Mouse (Mus musculus): Measurements from ENCODE around the gene Eps8. TPM values are rescaled to one million over a fixed set of nuclear protein-coding genes. Genes with fewer than 3 reads are reported as not detected.

The Eps8 gene
- total RNA-seq, 2 experiments from 2014 or later = 23.3 to 26.0 TPM

DNA sequence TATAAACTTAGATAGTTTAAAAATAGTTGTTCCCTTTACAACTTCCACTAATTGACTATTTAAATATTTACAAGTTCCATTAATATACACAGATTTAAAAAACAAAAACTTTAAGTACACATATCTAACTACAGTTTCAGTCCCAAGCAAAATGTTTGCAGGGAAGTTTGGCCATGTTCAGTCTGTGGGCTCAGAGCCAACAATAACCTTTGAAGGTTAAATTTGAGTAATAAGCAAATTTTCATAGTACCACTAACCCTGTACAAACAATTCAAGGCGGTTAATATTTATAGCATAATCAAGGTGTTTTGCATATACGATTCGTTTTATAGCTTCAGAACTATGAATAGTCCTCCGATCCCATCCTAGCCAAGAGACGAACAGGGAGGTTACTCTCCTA, 84.7 kb downstream of the Eps8 start:
- DNase-seq = peak; percentile 31

DNA sequence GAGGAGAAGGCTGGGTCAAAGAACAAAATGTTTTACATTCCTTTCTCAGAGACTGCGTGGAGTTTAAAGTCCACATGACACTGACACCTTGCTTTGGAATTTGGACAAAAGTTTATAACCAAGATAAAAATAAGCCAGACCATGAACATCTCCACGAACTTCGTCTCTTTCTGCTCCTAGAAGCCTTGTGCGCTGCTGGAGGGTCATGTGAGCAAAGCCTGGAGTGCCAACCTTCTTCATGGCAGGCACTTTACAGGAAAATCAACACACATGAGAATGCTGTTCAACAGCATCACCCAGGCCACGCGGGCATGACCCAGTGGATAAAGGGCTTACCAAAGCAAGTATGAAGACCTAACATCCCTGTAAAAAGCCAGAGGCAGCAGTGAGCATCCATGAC, 85.6 kb downstream of the Eps8 start:
- no peak for DNase-seq

DNA sequence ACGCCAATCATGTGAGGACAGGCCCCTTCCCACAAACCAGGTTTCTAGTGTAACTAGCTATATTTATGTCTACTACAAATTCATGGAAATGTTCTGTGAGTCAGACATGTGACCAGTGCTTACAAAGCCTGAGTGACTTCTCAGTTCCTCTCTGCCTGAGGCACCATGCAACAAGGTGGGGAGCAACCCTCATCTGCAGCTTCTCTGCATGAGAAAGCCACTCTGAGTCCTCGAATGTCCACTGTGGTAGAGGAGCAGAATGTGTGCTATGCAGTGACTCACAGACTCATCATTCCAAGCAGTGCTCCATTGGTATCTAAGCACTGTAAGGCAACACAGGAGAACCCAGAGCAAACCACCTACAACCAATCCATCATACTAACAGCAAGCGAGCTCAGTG, 88.8 kb downstream of the Eps8 start:
- no peak for DNase-seq

DNA sequence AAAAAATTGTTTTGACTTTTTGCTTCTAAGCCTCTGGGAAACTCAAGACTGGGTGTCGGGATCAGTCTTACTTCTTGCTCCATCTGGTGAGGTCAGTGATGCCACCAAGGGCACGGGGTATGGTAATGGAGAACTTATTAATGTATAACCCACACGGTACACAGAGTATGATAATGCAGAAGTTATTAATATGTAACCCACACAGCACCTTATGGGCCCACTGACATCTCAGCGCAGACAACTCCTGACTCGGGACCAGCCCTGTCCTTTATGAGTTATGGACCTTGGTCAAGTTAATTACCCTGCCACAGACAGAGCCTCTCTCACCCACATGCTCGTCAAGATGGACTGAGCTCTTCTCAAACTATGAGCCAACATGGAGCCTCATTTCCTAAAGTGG, 89.2 kb downstream of the Eps8 start:
- DNase-seq = no peak

DNA sequence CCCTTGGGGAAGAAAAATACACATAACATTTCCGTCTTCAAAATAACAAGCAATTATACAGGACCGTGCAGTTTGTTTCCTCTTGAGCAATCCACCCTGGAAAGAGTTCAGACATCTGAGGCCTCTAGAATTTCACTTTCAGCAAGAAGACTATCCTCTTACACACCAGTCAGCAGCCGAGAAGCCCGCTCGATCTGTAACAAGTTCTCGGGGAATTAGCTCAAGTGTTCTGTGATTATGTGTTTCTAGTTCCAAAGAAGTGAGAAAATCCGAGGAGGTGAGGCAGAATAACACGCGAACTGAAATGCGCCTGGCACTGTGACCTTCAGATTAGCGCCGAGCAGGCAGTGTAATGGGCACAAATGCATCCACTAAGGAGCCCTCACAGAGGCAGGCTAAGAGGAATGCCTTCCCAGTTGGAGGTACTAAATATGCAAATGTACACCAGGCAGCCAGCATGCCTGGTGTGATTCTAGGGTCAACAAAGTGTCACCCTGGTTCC, 94.3 kb downstream of the Eps8 start:
- DNase-seq = peak; percentile 37

DNA sequence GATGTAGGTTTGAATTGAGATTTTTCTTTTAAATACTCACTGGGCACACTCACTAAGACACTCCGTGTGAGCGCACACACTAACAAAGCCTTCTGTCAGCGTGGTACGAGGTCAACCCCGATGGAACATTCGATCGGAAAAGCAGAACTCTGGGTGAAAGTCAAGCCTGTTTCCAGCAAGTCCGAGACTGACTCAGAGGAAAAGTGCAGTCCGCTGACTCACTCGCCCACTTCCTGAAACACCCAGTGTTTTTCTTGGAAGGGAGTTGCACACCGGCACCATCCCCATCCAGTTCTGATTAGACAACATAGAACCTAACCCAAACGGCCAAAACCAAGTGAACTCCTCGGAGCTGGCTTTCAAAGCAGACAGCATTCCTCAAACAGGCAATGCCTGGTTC, 95.8 kb downstream of the Eps8 start:
- DNase-seq = peak; percentile 70

DNA sequence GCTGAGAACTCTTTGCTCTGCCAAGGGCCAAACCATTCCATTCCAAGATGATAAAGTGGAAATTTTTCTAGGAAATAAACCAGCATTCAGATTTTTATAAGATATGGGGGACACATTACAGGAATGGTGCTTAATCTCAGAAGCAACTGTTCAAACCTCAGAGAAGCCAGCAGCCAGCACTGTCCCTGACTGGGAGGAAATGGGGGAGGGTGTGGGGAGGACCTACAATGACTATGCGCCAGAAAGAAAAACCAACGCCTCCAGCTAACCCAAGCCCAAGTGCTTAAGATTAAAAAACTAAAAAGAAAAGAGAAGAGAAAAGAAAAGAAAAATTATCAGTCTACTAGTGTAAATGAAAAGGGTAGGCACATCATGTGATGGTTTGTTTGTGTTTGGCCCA, 97.0 kb downstream of the Eps8 start:
- DNase-seq = no peak

DNA sequence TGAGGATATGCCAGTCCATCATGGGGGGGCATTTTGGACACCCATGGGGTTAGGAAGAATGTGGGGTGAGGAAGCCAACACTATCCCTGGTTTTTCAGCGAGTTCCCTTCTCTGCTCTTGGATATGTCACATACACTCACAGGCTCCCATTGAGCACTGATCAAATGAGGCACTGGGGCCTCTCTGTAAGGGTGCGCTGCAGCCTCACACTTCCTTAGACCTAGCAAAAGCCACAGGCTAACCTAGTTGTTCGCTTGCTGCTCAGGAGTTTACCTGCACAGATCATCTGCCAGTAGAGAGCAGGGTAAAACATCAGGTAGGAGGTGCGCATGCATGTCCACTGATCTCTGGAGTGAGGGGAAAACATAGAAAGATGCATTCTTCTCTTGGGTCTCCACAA, 97.5 kb downstream of the Eps8 start:
- DNase-seq = no peak

DNA sequence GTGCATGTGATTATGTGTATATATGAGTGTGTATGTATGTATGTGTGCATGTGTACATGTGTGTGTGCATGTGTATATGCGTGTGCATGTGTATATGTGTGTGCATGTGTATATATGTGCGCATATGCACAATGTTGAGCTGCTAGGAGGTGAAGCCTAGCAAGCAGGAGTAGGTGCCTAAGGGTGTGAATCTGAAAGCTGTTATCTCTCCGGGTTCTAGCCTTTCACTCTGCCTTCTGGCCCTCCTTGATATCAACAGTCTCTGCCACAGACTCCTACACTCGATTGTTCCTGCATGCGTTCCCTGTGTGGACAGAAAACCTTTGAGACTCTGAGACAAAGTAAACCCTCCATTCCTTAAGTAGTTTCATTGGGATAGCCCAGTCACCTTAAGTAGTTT, 98.0 kb downstream of the Eps8 start:
- no peak for DNase-seq

DNA sequence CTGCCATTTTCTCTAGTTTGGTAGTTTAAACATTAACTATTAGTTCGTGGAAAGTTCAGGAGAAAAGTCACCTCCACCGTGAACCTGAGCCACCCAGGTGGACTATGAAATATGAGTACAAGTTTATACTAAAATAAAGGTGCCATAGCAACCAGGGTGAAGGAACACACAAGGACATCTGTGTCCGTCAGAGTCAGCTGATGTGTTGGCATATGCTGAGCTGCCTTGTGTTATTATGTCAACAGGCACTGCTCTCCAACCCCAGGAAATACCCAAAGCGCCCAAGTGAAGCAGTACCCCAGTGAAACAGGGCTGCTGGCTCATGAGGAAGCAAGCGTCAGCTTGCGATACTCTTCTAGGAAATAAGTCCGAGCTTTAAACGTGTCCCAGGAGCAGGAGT, 104.5 kb downstream of the Eps8 start:
- no peak for DNase-seq

DNA sequence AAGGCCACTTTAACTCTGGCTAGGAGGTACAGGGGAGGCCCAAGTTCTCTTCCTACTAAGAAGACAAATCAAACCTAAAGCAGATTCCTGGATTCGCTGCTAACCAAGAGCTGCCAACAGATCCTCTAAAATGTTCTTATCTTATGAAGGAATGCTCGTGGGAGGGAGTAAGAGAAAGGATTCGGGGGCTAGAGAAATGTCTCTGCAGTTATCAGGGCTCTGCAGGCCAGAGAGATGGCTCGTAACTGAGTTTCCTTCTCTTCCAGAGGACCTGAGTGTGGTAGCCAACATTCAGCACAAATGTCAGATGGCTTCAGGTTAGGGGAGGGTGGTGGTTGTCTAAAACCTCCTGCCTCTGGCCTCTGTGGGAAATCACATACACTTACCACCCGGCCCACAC, 106.1 kb downstream of the Eps8 start:
- no peak for DNase-seq

DNA sequence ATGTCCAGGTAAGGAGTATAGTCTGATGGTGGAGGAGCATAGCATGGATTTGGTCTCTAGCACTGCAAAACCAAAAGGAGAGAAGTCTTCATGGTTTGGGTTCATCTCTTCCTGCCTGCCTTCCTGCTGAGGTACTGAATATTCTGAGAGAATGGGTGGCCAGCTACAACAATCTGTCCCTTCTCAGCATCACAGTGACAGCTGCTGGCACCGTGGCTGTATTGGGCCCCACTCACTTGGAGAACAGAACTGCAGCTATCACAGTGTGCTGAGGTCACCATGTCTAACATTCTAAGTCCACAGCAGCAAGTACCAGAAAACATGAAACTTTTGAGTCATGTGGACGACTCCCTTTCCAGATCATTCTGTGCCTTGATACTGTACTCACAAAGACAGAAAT, 107.1 kb downstream of the Eps8 start:
- no peak for DNase-seq

DNA sequence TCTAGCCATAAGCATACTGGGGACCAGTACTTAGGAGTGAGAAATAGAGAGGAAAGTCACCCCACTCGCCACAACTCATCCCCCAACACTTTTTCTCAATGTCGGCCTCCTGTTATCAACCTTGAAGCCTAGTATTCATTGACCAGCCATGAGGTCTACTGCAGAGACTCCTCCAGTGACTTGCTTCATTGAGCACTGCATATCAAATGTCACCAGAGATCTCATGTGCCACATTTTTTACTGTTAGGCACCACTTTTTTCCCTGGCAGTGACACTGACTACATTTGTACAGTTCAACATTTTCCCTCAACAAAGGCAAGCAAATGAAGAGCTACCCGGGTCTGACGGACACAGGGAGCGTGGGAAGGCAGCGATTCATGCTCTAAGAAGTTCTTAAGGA, 108.6 kb downstream of the Eps8 start:
- DNase-seq = no peak

DNA sequence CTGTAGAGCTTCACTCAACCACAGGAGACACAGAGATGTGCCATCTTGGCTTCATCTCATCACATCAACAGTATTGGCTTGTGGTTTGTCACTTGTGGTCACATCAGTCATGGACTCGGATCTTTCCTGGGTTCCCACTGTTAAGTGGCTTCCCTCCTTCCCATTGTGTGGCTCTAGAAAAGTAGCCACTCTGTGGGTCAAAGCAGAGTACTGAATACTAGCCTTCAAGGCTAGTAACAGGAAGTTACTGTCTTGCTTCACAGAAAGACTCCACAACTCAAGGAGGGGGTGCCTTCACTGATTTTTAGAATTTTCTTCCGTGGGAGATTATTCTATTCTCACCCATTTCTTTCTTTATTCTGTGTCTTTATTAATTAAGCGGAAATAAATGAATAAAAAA, 109.3 kb downstream of the Eps8 start:
- DNase-seq = no peak

DNA sequence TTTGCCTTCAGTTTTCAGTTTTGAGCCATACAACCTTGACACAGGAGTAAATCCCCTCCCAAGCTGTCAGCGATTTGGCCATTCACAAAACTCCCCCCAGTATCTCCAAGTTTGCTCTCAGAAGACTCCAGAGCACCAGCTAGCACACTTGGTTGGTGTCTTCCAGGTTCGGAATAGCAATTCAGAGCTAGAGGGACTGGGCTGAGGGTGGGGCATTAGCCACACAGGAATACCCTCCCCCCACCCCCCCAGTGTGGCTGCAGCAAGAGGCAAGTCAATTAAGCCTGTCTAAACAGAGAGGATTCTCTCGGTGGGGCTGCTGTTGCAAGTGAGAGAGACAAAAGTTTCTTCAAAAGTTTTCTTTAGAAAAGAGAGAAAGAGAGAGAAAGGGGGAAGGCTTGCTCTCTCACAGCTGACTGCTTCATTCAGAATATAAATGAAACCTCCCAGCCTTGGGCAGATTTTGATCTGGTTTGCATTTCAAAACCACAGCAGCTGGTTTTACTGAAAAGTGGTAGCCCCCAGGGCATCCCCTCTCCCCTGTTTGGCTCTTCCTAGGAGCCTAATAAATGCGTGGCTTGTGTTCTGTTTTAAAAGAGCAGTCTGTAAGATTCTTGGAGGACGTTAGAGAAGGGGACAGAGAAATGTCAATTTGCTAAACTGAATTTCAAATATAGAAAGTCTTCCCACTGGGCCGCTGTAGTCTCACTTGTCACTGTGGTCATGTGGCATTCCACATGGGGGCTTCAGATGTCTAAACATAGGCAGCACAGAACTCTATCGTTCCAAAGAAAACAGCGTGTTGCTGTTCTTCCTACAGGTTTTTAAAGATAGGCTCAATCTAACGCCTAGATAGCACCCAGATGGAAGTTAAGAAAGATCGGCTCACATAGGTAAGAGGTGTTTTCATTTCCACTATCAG, 112.2 kb downstream of the Eps8 start:
- no peak for DNase-seq

DNA sequence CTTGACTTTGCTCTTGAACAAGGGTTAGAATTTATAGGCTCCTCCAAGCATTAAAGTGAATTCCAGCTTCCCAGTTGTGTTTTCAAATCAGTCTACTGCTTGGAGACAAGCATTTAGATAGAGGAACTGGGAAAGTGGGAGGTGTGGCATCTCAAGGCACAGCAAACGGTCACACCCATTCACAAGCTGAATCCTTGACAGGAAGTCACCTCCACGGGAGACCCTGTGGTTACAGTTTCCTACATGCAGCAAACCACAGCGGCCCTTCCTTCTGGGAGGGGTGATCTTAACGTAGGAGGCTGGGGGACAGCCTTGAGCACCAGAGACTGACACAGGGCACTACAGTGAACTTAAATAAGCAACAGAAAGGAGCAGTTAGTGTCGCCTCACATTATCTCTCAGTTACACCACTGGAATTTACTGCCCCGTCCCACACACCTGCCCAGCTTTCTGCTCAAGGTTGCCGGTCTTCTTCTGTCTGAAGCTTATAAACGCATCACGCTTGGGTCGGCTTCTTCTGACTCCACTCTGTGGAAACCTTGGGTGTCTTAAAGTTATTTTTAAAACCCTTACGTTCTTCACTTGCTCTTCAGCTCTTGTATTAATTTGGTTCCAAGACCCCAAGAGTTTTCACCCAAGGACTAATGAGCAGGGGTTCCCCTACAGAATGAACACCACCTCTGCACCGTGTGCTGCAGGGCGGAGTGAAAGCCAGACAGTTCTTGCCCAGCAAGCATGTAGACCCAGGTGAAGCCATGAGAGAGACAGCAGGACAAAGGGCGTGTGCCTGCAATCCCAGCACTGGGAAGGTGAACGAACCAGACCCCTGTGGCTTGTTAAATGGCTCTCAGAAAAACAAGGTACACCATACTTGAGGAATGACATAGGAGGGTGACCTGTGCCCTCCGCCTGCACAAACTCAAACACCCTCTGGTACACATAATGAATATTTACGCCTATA, 113.2 kb downstream of the Eps8 start:
- DNase-seq = no peak

DNA sequence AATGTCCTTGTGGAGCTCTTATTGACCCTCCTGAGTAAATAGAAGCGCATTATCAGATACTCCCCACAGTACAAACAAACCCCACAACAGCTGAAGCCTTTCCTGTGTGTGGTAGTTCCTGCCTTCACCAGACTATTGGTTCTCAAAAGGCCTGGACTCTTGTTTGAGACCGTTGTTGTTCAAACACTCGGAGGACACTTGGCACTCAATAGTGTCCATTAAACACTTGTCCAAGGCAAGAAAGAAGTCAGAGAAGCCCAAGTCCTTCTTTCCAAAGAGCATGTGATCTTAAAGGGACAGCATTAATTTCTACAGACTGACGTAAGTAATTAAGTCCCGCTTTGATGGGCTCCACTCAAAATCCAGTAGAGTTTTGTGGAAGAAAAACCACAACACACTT, 113.9 kb downstream of the Eps8 start:
- no peak for DNase-seq

DNA sequence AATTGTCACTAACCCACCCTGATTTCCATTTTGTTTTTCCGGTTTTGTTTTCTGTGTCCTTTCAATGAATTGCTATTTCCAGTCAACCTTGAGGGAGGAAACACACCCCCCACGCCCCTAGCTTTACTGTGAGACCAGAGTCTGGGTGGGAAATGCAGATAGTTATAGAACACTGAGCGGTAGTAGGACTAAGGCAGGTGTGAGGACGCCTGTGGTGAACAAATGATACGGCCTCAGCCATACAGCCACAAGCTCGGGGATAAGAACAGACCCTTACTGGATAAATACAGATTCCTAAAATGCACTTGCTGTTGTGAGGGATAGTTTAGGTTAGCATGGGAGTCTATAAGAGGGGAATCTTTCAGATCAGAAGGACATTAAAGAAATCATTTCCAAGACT, 114.3 kb downstream of the Eps8 start:
- DNase-seq = no peak

DNA sequence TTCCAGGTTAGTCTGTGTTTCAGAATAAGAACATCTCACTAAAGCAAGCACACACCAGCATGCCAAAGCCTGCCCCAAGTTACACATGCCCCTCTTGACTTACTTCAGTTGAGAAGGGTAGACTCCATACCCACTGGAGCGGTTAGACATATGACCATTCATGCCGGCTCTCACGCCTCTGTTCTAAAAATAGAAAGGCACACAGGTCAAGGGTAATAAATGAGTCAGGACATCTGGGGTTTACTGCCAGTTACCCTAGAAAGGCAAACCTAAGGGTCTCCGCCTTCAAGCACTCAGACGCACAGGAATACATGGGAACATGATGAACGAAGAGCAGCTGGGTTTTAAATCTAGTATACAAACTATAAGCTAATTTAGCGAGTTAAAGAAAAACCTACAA, 115.5 kb downstream of the Eps8 start:
- no peak for DNase-seq

DNA sequence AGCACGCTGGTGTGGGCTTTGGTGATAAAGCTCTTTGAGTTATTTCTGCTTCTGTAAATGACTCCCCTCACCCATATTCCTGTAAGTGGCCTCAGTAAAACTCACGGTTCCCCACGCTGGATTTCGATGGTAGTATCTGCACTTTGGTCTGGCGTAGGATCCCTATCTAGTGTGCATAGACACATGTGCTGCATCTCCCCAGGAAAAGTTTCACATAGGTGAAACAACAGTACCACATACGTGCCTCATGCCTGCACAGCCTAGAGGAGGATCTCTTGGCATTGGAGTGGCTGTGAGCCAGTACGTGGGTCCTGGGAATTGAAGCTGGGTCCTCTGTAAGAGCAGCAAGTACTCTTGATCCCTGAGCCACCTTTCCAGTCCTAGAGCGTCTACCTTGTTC, 121.9 kb downstream of the Eps8 start:
- no peak for DNase-seq

DNA sequence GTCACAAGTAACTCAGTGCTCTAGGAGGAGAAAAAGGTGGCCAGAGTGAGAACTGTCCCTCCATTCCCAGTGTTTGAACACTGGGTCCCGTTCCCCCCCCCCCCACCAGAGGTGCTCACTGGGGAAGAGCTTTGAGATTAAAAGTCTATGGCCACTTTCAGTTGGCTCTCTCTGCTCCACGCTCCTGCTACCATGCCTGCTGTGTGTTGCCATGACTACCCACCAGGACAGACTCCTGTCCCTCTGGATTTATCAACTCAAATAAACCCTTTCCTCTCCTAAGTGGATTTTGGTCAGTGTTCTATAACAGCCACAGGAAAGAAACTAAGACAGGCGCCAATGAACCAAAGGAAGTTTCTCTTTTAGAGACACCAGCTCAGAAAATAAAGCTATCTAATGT, 128.9 kb downstream of the Eps8 start:
- DNase-seq = no peak

DNA sequence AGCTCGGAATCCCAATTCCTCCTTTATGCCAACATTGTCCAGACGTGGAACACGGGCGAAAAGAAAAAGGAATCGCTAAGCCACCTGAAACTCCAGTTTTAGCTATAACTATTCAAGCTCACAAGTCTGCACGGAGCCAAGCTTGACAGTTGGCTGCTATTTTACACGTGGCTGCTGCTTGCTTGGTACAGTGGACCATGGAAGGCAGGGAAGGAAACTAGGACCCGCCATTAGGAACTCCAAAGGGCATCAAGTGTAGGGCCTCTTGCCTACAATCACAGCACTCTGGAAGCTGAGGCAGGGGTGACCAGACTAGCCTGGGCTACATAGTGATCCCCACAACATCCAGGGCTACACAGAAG, 134.4 kb downstream of the Eps8 start:
- DNase-seq = no peak
